Mouse (Mus musculus): Measurements from ENCODE around the gene Baiap3. TPM values are rescaled to one million over a fixed set of nuclear protein-coding genes. Genes with fewer than 3 reads are reported as not detected.
"Not testable (repeated sequence)": the region's sequence is repeated elsewhere in the genome, so short reads cannot be mapped to it uniquely, and the experiment has no call there.

The Baiap3 gene
- total RNA-seq, 2 experiments from 2014 or later, result 17.5 to 18.7 TPM

- DNase-seq (ENCODE audit: low spot score in 2 of 2), result no peak
These were observed 5.9 kb downstream of the Baiap3 start for GRCm38 (mm10) chr17:25250181-25250835.

- DNase-seq (ENCODE audit: low spot score in 2 of 2), result no peak
These were observed 8.0 kb downstream of the Baiap3 start for GRCm38 (mm10) chr17:25248033-25248750.

- DNase-seq (ENCODE audit: low spot score in 2 of 2), result no peak
These were observed 11.9 kb downstream of the Baiap3 start for GRCm38 (mm10) chr17:25244239-25244638.

- no peak for DNase-seq (ENCODE audit: low spot score in 2 of 2)
These were observed 12.9 kb downstream of the Baiap3 start for GRCm38 (mm10) chr17:25243131-25243780.

GRCm38 (mm10) chr17:25239695-25240636 is 16.2 kb downstream of the Baiap3 start, which contains the start of the genes Gnptg and Tsr3:
Gene Gnptg, minus strand, starts transcription at chr17:25240124.
Gene Tsr3, plus strand, starts transcription at chr17:25240170.
- DNase-seq (ENCODE audit: low spot score in 2 of 2), result peak; percentile 85 to 87

GRCm38 (mm10) chr17:25235635-25236034 is 20.5 kb downstream of the Baiap3 start:
- peak in 1 of 2 experiments; percentile 38 for DNase-seq (ENCODE audit: low spot score in 2 of 2)

GRCm38 (mm10) chr17:25231621-25232020 is 24.5 kb downstream of the Baiap3 start:
- not testable (repeated sequence) for DNase-seq (ENCODE audit: low spot score in 2 of 2)

- no peak for DNase-seq (ENCODE audit: low spot score in 2 of 2)
These were observed 25.5 kb downstream of the Baiap3 start for GRCm38 (mm10) chr17:25230700-25231099.

GRCm38 (mm10) chr17:25230014-25230655 is 26.0 kb downstream of the Baiap3 start:
- not testable (repeated sequence) for DNase-seq (ENCODE audit: low spot score in 2 of 2)

GRCm38 (mm10) chr17:25227991-25228390 is 28.2 kb downstream of the Baiap3 start:
- DNase-seq (ENCODE audit: low spot score in 2 of 2), result no peak

- no peak for DNase-seq (ENCODE audit: low spot score in 2 of 2)
These were observed 30.5 kb downstream of the Baiap3 start for GRCm38 (mm10) chr17:25225659-25226058.

GRCm38 (mm10) chr17:25224586-25225222 is 31.5 kb downstream of the Baiap3 start:
- DNase-seq (ENCODE audit: low spot score in 2 of 2), result no peak

- DNase-seq (ENCODE audit: low spot score in 2 of 2), result no peak
These were observed 33.1 kb downstream of the Baiap3 start for GRCm38 (mm10) chr17:25222951-25223601.

- peak in 1 of 2 experiments; percentile 24 for DNase-seq (ENCODE audit: low spot score in 2 of 2)
These were observed 33.6 kb downstream of the Baiap3 start for GRCm38 (mm10) chr17:25222504-25222940.

- DNase-seq (ENCODE audit: low spot score in 2 of 2), result peak; percentile 35 to 42
These were observed 34.2 kb downstream of the Baiap3 start for GRCm38 (mm10) chr17:25221821-25222503.

- no peak for DNase-seq (ENCODE audit: low spot score in 2 of 2)
These were observed 35.4 kb downstream of the Baiap3 start for GRCm38 (mm10) chr17:25220746-25221145.

- DNase-seq (ENCODE audit: low spot score in 2 of 2), result no peak
These were observed 36.5 kb downstream of the Baiap3 start for GRCm38 (mm10) chr17:25219492-25220295.

- no peak for DNase-seq (ENCODE audit: low spot score in 2 of 2)
These were observed 37.2 kb downstream of the Baiap3 start for GRCm38 (mm10) chr17:25218967-25219366.

Data from left cerebral cortex, adult 18-20 months (tissue).